Mouse (Mus musculus): Measurements from ENCODE around the gene Zfp146.
A peak's percentile ranks its signal among the peaks of the same experiment; 100 is the strongest.
"Not testable (repeated sequence)": the region's sequence is repeated elsewhere in the genome, so short reads cannot be mapped to it uniquely, and the experiment has no call there.

Gene Zfp146

DNA sequence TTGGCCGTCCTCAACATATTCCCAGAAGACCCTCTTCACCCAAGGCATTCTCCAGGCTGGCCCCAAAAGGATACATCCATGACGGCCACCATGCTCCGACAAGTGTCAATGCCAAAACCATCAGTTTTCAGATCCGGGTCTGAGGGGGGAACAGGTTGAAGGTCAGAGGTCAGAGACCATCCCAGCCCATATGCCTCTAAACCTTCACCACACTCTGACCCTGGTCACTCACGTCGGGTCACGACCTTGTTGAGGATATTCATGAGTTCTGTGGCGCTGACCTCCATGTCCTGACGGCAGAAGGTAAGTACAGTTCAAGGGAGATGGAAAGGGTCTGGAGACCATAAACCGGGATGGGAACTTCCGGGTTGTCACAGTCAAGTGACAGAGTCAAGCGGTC, 22.5 kb upstream of the Zfp146 start:
- no peak for DNase-seq (ENCODE audit: low spot score)

DNA sequence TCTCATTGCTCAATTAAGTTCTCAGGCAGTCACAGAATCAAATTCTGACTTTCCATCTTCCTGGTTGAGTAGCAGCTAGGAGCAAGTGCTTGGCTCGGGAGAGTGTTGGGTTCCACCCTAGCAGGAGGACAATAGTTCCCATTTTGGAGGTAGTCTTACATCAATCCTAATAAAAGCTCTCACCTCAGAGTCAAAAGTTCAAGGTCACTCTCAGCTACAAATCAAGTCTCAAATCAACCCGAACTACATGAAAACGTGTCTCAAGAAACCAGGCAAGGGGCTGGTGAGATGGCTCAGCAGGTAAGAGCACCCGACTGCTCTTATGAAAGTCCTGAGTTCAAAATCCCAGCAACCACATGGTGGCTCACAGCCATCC, 19.6 kb upstream of the Zfp146 start:
- DNase-seq (ENCODE audit: low spot score) = no peak

DNA sequence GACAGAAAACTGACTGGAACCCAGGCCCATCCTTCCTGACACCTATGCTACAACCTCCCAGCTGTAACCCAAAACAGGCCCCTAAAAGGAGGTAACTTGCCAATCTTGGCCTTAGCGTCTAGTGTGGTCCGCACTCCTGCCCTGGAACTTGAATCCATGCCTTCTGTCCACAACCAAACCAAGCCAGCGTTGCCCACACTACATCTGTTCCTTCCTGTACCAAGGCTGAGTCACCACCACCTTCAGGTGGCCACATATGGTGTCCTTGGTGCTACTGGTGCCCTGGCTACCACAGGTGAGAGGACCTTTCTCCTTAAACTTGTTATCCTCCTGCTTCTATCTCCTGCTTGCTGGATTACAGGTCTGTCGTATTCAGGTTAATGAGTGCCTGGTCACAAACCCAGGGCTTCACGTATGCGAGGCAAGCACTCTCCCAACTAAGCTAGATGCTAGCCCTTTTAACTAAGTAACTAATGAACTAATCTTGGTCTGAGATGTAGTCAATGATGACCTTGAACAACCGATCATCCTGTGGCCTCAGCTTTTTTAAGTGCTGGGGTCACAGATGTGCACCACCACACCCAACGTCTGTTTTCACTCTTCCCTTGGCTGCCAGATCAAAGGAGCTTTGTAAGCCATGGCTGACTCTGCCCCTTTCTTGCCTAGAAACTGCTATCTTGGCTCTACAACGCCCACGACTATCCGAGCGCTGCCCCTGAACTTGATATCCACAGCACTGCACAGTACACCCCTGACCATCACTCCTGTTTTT, 19.0 kb upstream of the Zfp146 start:
- no peak for DNase-seq (ENCODE audit: low spot score)

DNA sequence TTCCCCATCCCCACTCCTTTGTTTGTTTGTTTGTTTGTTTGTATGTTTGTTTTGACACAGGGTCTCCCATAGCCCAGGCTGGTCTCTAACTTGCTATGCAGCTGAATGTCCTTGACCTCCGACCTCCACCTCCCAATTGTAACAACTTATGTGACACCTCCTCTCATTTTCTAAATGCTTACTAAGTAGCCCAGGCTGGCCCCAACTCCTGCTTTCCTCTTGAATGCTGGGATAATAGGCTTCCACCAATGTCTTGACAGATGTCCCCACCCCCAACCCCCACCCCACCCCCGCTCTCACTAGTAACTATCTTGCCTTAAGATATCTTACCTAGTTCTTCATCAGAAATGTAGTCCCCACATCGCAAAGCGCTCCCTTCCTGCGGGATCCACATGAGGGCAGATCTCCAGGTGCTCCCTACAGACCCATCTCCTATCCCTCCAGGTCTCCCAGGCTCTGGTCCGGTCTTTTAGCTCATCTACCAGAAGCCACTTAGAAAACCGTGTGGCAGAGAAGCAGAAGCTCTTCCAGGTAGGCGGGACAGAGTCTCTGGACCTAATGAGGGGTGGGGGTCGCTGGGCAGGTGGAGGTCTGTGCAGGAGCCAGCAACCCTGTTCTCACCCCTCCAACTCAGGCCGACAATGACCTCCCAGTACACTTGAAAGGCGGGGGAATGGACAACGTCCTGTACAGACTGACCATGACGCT, 15.2 kb upstream of the Zfp146 start:
- no peak for DNase-seq (ENCODE audit: low spot score)

DNA sequence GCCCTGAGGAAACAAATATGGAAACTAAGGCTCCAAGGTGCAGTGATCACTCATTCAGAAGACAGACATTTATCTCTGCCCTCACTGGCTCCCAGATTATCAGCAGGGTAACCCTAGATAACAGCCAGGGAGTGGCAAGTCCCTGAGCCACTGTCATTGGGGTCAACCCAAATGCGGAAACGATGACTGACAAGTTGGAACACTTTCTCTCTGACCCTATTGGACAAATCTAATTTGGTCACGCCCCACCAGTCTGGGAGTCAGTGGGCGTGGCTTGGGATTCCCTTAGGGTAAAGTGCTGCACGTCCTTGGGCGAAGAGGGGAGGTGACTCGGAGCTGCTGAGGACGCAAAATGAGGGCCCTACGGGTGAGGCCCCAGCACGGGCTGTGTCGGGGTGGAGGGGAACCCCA, 14.3 kb upstream of the Zfp146 start, which contains the start of gene Cox7a1:
TSS of gene Cox7a1 (plus strand) at position 266 of the 411 bp plus-strand sequence.
- no peak for DNase-seq (ENCODE audit: low spot score)

DNA sequence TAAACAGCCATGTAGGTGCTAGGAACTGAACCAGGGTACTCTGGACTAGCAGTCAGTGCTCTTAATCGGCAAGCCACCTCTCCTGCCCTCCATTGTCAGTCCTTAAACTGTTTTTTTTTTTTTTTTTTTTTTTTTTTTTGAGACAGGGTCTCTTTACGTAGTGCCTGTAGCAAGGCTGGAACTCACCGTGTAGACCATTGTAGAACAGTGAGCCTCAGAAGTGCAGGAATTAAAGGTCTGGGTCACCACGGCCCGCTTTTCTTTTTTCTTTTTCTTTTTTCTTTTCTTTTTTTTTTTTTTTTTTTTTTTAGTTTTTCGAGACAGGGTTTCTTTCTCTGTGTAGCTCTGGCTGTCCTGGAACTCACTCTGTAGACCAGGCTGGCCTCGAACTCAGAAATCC, 13.6 kb upstream of the Zfp146 start:
- DNase-seq (ENCODE audit: low spot score) = not testable (repeated sequence)

DNA sequence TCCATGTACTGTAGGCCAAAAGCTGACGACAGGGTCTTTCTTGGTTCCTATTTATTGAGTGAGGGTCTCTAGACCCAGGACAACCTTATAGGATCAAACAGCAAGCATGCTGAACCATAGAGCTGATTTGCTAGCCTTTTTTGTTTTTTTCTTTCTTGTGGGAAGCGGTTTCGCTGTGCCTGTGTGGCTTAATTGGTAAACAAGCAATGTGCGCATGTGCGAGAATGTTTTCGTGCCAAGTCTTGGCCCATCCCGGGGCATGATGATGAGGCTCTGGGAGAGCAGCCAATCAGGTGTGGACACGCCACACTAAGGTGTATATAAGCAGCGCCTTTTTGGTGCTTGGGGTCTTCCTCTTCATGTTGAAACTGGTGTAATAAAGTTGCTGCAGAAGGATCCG, 12.4 kb upstream of the Zfp146 start:
- DNase-seq (ENCODE audit: low spot score) = not testable (repeated sequence)

DNA sequence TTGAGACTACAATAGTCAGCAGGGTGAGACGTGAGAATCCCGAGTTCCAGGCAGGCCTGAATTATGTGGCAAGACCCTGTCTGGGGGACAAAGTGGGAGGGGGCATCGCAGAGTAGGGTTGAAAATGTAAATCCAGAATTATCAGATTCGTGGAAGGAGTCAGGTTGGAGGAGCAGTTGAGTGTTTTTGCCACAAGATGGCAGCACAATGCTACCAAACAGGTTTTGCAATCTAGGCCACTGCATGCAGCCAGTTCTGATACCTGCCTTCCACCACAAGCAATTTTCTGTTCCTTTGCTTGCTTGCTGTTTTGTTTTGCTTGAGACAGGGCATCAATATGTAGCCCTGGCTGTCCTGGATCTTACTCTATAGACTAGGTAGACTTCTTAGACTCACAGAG, 11.8 kb upstream of the Zfp146 start:
- peak; percentile 64 for DNase-seq (ENCODE audit: low spot score)

DNA sequence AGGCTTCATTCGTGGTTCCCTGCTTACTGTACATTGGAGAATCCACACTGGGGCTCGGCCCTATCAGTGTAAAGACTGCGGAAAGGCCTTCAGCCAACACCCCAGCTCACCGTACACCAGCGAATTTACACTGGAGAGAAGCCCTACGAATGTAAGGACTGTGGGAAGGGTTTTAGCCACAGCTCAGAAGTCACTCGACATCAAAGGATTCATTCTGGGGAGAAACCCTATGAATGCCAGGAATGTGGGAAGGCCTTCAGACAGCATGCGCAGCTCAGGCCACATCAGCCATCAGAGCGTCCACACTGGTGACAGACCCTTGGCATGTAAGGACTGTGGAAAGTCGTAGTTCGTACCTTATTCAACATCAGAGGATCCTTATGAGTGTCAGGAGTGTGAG, 8.7 kb upstream of the Zfp146 start:
- no peak for DNase-seq (ENCODE audit: low spot score)

DNA sequence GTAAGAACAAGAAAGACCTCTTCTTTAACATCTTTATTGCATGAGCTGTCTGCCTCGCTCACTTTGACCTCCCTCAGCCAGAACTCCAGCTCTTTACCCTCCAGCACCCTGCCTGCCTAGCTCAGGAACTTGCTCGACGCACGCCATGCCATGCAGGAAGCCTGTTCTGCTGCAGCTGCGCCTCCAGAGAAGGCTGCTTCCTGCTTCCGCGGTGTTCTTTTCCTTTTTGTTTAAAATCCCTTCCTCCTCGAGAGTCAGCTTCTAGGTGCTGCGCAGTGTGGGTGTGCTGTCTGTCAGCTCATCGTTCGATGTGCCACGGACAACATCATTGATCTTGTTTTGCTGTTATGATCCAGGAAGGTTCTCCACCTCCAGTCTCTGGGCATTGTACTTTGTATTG, 6.9 kb upstream of the Zfp146 start:
- DNase-seq (ENCODE audit: low spot score) = no peak

DNA sequence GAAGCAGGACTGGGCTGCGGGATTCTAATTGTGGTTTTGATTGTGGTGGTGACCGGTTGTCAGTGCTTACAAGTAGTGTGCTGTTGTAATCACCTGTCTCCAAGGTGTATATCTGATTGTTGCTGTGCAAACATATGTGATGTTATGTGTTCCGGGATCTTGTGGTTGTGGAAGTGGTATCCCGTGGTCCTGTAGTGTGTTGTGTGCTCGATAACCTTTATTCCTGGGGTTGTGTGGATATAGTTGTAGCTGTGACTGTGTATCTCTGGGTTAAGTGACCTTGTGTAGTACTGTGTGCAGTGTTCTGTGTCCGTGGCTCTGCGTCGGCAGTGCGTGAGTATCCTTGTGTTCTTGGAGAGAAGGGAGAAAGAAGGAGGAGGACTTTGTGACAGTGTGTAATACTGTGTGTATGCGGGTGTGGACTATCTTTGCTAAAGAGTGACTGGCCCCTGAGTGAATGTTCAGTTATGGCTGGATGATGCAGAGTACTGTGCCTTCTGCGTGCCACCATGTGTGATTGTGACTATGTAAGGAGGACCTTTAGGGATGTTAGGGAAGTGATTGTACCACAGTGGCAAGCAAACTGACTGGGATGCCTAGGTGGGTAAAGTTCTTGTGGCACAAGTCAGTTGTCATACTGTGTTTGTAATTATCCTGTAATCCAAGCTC, 867 bp upstream of the Zfp146 start:
- DNase-seq (ENCODE audit: low spot score) = no peak

DNA sequence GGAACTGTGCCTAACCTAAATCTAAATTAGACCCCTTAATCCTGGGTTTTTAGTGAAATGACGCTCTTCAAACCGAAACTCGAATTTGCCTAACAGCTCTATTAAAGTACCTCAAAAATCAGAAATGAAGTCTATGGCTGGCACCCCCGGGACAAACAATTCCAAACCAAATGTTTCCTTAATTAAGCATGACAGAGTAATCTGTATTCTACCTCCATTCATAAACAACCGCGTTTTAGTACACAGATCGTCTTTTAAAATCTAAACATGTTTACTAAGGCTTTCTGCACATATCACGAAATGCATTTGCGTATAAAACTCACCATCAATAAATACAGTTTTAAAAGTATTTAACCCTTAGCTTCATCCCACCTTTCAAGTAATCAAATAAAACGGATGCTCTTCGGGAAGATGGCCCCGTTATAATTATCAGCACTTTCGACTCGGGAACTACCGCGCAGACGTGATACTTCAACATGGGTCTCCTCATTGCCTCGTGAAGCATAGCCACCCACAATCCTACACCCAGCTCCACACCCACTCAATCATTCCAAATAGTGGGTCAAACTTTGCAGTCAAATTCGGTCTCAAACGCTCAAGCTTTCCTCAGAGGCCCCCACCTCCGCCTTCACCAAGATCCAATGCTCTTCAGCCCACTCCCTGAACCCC, 502 bp downstream of the Zfp146 start:
- no peak for DNase-seq (ENCODE audit: low spot score)

DNA sequence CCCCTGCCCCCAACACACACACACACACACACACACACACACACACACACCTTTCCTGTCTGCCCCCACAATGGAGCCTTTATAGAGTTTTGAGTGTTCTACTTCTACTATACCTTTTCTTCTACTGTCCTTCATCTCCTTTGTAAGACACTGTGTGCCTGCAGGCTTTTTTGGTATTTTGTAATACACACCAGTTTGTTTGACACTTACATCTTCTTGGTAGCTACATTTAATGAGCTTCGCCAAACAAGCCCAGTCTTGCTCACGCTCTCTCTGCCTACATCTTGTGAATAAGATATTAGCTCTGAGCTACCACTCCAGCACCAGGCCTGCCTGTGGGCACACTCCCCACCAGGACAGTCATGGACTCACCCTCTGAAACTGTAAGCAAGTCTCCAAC, 4.8 kb downstream of the Zfp146 start:
- DNase-seq (ENCODE audit: low spot score) = no peak

DNA sequence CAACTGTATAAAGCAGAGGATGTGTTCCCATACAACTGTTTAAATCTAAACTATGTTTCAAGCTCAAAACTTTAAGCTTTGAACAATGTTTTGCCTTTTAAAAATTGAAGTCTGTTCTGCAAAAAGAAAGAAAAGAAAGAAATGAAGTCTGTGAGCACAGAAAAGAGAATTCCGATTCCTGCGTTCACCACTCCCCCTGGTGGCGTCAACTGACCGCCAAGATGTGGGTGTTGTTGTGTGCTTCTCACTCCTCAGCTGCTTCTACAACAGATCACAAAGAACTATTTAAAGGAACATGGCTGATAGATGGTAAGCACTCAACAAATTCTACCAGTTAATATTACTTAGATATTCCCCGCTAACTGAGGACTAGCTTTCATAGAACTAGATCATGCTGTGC, 6.4 kb downstream of the Zfp146 start:
- no peak for DNase-seq (ENCODE audit: low spot score)

DNA sequence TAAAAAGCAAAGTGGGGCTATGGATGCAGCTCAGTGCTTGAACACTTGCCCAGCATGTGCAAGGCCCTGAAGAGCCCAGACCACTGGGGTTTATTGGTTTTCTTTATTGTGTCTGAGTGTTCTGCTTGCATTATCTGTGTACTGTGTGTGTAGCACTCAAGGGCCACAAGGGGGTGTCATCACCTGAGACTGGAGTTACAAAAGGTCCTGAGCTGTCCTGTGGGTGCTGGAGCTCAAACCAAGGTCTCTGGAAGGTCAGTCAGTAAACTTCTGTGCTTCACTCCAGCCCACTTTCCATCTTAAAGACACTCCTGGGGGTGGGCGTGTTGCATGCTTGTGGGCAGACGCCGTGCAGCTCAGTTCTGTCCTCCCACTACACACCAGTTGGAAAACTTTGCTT, 14.0 kb downstream of the Zfp146 start:
- DNase-seq (ENCODE audit: low spot score) = no peak

DNA sequence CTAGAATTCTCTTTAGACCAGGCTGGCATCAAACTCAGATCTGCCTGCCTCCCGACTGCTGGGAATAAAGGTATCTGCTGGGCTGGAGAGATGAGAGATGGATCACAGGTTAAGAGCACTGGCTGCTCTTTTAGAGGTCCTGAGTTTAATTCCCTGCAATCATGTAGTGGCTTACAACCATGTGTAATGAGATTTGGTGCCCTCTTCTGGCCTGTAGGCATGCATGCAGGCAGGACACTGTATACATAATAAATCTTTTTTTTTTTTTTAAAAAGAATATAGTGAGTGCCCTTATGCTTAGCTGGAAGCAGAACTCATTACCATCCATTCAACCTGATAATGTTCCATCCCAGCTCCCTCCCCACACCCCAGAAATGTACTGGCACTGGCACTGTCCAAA, 15.5 kb downstream of the Zfp146 start:
- DNase-seq (ENCODE audit: low spot score) = no peak

DNA sequence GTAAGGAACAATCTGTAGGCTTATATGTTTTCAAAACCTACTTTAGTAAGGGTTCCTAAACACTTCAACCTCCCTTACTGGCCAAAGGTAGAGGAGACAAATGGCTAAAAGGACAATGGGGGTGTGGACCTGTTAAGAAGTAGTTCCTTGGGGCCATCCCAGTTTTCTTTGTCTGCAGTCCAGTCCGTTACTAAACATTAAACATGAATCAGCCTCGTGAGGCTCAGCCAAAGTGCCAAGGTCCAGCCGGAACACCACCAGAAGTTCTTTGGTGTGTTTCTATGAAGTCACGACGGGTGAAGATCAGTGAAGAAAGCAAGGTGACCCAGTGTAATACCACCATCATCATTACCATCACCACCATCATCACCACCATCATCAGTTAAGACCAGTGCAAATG, 22.5 kb downstream of the Zfp146 start:
- DNase-seq (ENCODE audit: low spot score) = no peak

DNA sequence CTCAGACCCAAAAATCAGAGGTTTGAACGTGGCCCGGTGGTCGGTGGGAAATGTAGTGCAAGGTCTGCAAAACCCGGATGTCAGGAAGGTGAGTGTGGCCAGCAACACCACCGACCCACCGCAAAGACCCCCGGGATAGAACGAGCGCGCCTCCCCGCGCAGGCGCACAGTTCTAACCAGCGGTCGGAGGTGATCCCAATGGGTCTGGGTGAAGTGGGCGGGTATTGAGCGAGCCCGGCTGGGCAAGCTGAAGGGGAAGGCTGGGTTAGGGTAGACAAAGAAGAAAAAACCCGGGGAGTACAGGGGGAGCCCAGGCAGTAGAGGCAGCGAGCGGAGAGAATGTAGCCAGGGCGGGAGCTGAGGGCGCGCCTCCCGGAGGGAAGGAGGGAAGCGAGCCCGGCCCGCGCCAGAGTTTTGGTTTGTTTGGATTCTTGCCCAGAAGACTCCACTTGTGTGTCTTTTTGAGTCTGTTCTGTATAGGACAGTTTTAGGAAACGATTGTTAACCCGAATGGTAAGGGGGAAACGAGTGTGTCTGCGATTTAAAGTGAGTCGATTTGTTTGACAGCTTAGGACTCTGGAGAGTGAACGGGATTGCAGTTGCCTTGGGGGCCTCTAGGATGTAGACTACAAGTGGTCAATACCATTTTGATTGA, 25.9 kb downstream of the Zfp146 start:
- peak; percentile 59 for DNase-seq (ENCODE audit: low spot score)

DNA sequence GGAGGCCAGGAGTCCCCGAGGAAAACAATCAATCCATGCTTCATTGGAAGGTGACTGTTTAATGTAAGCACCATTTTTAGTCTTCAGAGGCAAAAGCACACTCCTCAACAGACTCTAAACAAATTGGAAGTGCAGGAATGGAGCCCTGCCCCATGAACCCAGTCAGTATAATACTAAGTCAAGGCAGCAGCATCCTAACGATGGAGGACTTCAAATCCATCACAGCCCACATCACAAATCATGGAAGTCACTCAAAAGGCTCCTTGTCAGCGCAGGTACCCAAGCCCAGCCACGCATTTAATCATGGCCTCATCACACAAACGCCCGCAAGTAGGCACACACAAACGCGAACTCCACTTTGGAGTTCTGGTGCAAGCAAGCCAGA, 26.4 kb downstream of the Zfp146 start:
- no peak for DNase-seq (ENCODE audit: low spot score)

DNA sequence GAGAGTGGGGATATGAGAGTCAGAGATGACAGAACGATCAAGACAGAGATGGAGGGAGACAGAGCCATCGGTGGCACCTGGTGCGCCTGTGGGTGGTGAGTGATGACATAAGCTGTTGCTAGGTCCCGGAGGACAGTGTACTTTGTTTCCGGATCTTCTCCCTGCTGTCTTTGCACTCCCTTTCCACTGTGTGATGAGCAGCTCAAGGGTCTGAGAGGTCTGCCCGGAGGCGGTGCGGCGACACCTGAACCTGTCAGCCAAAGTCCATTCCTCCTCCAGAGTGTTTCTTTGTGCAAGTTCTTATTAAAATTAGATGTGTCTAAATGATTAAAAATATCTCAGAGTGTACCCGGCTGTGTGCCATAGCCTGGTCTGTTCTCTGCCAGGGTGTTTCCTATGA, 32.7 kb downstream of the Zfp146 start:
- DNase-seq (ENCODE audit: low spot score) = no peak

DNA sequence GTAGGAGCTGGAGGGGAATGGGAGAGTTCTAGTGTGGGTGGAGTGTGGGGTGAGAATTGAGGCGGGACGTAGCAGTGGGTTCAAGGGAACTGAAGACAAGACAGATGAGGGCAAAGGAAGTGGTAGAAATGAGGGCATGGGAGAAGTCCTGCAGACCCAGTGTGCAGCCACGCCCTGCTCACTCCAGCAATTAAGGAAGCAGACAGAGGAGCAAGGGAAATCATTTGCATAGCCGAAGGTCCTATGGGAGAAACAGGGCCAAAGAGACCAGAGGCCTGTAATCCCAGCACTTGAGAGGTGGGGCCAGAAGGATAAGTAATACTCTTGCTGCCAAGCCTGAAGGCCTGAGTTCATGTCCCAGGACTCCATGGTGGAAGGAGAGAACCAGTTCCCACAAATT, 37.2 kb downstream of the Zfp146 start:
- no peak for DNase-seq (ENCODE audit: low spot score)

DNA sequence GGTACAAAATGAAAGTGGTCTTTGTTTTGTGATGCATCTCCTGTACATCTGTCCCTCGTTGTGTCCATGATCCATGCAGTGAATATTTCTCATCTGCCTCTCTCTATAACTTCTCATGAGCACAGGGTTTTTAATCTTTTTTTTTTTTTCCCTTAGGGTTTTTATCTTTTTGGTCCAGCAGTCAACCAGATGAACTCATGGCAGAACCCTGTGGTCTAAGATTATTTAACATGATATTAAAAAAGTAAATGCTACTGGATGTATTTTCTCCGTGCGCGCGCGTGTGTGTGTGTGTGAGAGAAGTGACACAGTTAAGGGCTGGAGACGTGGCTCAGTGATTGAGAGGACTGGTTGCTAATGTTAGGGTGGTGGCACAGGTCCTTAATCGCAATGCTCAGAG, 39.6 kb downstream of the Zfp146 start:
- DNase-seq (ENCODE audit: low spot score) = no peak

Data from left cerebral cortex, adult 11 months (tissue).